In the genomic region with DNA sequence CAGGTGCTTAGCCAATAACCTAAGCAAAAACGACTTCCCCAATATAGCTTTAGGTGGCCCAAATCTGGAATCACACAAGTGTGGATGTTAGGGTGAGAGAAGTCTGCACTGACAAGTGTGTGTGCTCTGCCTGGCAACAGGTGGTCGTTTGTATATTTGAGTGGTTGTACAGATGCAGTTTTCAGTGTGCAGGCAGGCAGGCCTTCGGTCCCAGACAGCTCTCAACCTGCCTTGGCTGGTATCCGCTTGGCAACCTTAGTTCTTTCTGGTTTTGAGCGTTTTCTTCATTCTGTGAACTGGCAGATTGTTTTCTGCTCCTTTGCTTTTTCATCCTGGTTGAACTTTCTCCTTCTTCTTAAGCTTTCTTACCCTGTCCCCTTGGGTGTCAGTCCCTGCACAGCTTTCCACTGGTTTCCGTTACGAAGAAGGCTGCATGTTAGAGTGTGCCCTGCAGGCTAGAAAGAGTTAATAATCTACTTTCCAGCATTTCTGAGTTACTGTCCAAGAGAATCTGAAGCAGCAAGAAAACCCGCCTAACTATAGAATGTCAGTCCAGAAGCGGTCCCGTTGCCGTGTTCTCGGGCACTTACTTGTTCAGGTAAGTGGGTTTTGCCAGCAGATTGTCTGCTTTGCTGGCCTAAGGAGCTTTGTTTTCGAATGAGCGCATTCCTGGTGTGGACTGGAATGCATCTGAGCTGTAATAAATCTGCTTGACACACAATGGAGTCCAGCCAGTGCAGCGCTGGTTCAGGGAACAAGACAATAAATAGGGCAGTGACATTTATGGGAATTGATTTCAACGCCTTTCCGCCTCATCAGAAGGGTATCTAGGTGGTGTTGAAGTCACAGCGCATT, we compare ENCODE assay signal across 8 mouse cellular contexts.
DNase-seq lines count a peak whose midpoint lies in the region; ATAC-seq lines count a peak whose summit lies in the region.

No protein-coding gene starts in this region.

- peak; percentile 23 to 30 for DNase-seq in cerebellum, postnatal 10 days
- DNase-seq in cerebellum, postnatal 4 days (ENCODE audit: low spot score in 2 of 2), result no peak
- DNase-seq in intestine, embryonic 14.5 days (ENCODE audit: low spot score), result peak; percentile 66
- peak; percentile 79 for DNase-seq in retina, postnatal 1 day
- no peak for DNase-seq in left cerebral cortex, adult 8-10 months (ENCODE audit: low spot score in 2 of 2)
- no peak for DNase-seq in right cerebral cortex, postnatal 14 days

- H3K4me2 ChIP-seq in forebrain, embryonic 15.5 days (replicated peaks), result peak overlapping the region; percentile 11
- peak overlapping the region; percentile 45 for H3K4me2 ChIP-seq in intestine, embryonic 14.5 days (ENCODE audit: low read length)
- peak overlapping the region; percentile 12 for H3K4me2 ChIP-seq in lung, embryonic 16.5 days (ENCODE audit: low read depth, low read length)

- no peak overlapping the region for H3K4me3 ChIP-seq in forebrain, embryonic 15.5 days
- H3K4me3 ChIP-seq in intestine, embryonic 14.5 days (ENCODE audit: low read depth, low read length), result peak overlapping the region; percentile 6; the same call in 1 of the 2 replicates
- no peak overlapping the region; the same call in 1 of the 2 replicates for H3K4me3 ChIP-seq in lung, embryonic 16.5 days (ENCODE audit: low read length)

- no peaks in the 10 kb centered on the region for H3K9me3 ChIP-seq in forebrain, embryonic 15.5 days
- no peaks in the 10 kb centered on the region for H3K9me3 ChIP-seq in intestine, embryonic 14.5 days (ENCODE audit: control insufficient read depth, low read length)
- H3K9me3 ChIP-seq in lung, embryonic 16.5 days (ENCODE audit: control insufficient read depth, low read length), result no peaks in the 10 kb centered on the region

- no peaks in the 10 kb centered on the region for H3K36me3 ChIP-seq in forebrain, embryonic 15.5 days
- no peaks in the 10 kb centered on the region for H3K36me3 ChIP-seq in intestine, embryonic 14.5 days (ENCODE audit: control insufficient read depth, insufficient read depth, low read length)
- no peaks in the 10 kb centered on the region for H3K36me3 ChIP-seq in lung, embryonic 16.5 days (ENCODE audit: control insufficient read depth, insufficient read depth, low read length)

- 27% methylated on average over 18 of the region's 18 CpGs for WGBS in forebrain, embryonic 15.5 days
- 25% methylated on average over 18 of the region's 18 CpGs for WGBS in intestine, embryonic 14.5 days
- 29% methylated on average over 18 of the region's 18 CpGs for WGBS in lung, embryonic 16.5 days

- H3K9ac ChIP-seq in forebrain, embryonic 15.5 days (replicated peaks), result no peak overlapping the region
- no peak overlapping the region for H3K9ac ChIP-seq in intestine, embryonic 14.5 days (ENCODE audit: low read length)
- 0 out of 2 replicates have a peak overlapping the region, but pooled peaks have one; percentile 33 for H3K9ac ChIP-seq in lung, embryonic 16.5 days (ENCODE audit: low read length)

- ATAC-seq in forebrain, embryonic 15.5 days (replicated peaks), result no peak
- ATAC-seq in intestine, embryonic 14.5 days (replicated peaks; ENCODE audit: low FRiP score, low TSS enrichment, low read depth), result no peak
- peak; percentile 70 for ATAC-seq in lung, embryonic 16.5 days (ENCODE audit: low read depth)

- no peaks in the 10 kb centered on the region for H3K27me3 ChIP-seq in forebrain, embryonic 15.5 days
- no peaks in the 10 kb centered on the region for H3K27me3 ChIP-seq in intestine, embryonic 14.5 days (replicated peaks; ENCODE audit: control insufficient read depth, insufficient read depth, low read length)
- H3K27me3 ChIP-seq in lung, embryonic 16.5 days (ENCODE audit: control insufficient read depth, insufficient read depth, low read depth, low read length), result no peaks in the 10 kb centered on the region

- H3K27ac ChIP-seq in forebrain, embryonic 15.5 days (replicated peaks), result peak overlapping the region; percentile 63
- H3K27ac ChIP-seq in intestine, embryonic 14.5 days (ENCODE audit: low read depth), result peak overlapping the region; percentile 3; the same call in 1 of the 2 replicates
- H3K27ac ChIP-seq in lung, embryonic 16.5 days (ENCODE audit: low read length), result 0 out of 2 replicates have a peak overlapping the region, but pooled peaks have one; percentile 2

- H3K4me1 ChIP-seq in forebrain, embryonic 15.5 days, result peaks cover 38% of the 10 kb centered on the region
- H3K4me1 ChIP-seq in intestine, embryonic 14.5 days (replicated peaks; ENCODE audit: control insufficient read depth, insufficient read depth, low read length), result peaks cover 13% of the 10 kb centered on the region
- H3K4me1 ChIP-seq in lung, embryonic 16.5 days (replicated peaks; ENCODE audit: control insufficient read depth, insufficient read depth, low read length), result peaks cover 9% of the 10 kb centered on the region

Comparison
In these comparisons a context has a peak if more than half of its experiments do, and no peak if none do; other contexts are left out.
1. DNase-seq: peak in cerebellum, postnatal 10 days (2 of 2), intestine, embryonic 14.5 days (single experiment) and retina, postnatal 1 day (single experiment); none in cerebellum, postnatal 4 days (0 of 2), left cerebral cortex, adult 8-10 months (0 of 2) and right cerebral cortex, postnatal 14 days (single experiment).
2. H3K27ac ChIP-seq: peak in every context shown above with its lines; median percentile 63 in forebrain, embryonic 15.5 days; 3 in intestine, embryonic 14.5 days; 2 in lung, embryonic 16.5 days.
3. Peak in every context shown above with its lines, with median percentiles within 50 percentile points of each other: H3K4me2 ChIP-seq.